Mouse (Mus musculus): ENCODE data around the gene Ubl4a.
A peak's percentile ranks its signal among the peaks of the same experiment; 100 is the strongest.
"Not testable (repeated sequence)": the region's sequence is repeated elsewhere in the genome, so short reads cannot be mapped to it uniquely, and the experiment has no call there.

The Ubl4a gene

DNA sequence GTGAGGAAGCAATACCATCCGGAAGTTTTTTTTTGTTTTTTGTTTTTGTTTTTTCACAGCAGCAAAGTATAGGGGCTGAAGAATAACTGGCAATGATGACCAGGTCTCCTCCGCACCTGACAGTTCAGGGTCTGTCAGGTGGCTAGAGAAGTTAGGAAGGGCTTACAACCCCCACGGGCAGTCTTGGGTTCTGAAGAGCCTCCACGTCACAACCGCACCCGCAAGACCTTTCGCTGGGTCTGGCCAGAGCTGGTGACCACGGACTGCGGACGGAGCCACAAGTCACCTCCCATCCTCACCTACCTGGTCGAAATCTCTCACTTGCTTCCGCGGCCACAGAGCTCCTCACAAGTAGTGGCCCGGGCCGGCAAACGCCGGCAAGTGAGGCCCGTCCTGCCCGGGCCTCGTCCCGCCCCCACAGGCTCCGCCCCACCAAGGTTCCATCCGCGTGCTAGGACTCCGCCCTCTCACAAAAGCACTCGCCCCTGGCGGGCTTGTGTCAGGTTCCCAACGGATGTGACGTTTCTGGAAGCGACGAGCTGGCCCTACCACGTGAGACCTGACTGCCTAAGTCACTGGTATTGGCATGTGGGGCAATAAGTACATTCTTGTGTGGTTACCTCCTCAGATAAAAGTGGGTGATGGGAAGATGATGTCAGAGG lies at the start of gene Ubl4a, which contains the start of gene Slc10a3:
TSS of gene Ubl4a (minus strand) at position 331 of the 662 bp plus-strand sequence.
TSS of gene Slc10a3 (minus strand) at position 462 of the 662 bp plus-strand sequence.
- DNase-seq = peak; percentile 90

DNA sequence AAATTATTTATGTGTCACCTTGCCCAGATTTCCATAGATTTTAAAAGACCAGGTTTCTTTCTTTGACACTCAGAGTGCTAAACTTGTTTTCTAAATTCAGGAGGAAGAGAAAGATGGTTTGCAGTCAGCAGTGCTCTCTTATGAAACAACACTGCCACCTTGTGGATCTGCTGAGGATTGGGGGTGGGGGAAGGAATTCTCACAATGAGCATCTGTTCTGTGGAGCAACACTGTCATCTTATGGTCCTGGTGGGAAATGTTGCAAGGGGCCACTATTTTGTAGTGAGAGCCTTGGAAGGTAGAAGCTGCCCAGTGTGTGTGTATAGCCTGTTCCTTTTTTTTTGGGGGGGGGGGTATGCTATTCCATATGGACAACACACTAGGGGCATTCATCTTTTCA lies 40.4 kb upstream of the Ubl4a start:
- peak; percentile 47 to 65 for DNase-seq

DNA sequence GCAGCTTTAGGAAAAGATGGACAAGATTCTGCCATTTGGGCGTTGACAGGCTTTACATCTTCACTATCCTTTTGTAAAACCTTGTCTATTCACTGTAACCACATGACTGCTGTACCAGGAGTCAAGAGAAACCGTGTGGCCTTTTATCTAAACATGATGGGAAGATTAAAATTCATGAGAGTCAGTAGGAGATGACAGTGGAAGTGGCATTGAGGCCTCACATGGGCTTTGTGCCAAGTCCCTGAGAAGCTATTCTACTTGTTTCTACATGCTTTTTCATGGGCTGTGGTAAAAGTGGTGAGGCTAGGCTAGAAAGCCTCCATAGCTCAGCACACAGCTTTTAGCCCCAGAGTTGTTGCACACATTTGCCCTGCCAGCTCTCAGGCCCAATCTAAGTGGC lies 35.3 kb upstream of the Ubl4a start:
- DNase-seq = no peak

DNA sequence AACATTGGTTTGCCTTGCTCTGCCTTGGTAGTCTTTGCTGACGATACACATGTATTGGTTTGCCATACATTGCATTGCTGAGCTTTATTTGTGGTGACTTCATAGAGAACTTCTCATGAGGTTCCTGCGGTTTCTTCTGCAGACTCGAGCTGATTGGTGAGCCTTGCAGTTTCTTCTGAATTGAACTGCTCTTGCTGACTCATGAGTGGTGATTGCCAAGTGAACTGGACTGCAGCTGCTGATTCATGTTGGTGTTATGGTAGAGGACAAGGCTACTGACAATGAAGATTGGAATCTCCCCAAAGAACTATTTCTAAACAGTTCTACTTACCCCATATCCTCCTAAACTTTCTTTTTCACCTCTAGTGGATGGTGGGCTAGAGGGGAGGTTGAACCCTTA lies 27.1 kb upstream of the Ubl4a start:
- no peak for DNase-seq

DNA sequence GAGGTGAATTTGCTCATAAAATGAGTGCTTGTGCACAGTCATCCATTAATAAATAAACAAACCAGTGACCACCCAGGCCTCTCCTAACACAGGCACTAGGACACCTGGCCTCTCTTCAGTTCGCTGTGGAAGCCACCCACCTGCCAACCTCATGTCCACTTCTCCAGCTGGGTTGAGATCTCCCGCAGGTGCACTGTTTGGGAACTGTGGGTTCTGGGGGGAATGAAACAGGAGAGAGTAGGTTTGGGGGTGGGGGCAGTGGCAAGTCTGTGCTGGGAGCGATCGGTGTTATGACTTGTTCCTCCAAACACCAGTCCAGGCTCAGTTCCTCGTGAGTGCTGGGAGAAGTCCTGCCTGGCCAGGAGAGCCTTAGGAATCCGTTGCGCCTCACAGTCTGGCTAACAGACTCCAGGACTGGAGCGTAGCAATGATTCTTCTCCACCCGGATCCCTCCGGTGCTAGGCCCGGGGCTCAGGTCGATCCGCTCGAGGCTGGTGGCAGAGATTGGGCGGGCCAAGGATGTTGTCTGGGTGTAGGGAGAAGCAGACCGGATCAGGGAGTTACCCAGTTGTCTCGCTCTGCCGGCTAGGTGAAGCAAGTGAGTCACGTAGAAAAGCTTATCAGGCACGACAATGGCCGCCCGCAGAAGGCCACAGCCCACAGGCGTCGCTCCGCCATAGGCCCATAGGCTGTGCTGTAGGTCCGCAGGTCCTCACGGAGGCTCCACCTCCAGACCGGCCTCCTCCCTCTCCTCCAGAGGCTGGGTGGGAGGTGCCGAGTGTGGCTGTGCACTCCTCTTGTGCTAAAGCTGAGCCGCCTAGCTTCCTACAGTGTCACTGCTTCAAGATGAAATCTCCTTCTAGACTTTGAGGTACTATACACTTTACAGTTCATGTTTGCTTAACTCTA lies 19.8 kb upstream of the Ubl4a start, which contains the start of the genes Fam3a and Ikbkg:
TSS of gene Fam3a (minus strand) at position 738 of the 909 bp plus-strand sequence.
TSS of gene Ikbkg (plus strand) at position 756 of the 909 bp plus-strand sequence.
- DNase-seq = peak; percentile 79 to 83

DNA sequence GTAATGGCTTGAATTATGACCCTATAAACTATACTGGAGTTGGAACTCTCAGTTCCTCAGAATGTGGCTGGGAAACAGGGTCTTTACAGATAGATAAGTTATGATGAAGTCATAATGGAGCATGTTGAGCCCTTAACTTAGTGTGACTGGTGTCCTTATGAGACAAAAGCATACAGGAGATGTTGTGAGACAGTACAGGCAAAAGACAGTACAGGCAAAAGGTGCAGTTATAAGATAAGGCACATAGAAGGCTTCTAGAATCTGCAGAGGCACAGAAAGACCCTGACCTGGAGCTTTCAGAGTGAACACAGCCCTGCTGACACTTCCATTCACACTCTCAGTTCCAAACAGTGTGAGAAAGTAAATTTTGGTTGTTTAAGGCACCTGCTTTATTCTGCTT lies 15.1 kb upstream of the Ubl4a start:
- DNase-seq = no peak

DNA sequence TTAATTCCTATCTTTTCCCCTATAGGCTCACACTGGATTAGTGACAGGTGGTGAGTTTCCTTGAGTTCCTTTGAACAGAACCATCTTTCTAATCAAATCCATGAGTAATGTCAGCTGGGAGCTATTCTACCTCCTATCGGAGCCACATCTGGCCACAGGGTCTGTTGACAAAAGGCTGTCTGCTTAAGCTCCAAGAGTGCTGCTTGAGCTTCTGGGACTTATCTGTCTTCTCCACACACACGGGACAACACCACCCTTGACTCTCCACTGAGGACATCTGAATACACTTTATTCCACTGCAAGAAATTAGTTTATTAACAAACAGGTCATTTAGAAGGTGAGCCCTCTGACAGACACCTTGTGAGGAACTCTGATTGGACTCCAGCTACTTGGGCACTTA lies 11.4 kb upstream of the Ubl4a start:
- no peak for DNase-seq

DNA sequence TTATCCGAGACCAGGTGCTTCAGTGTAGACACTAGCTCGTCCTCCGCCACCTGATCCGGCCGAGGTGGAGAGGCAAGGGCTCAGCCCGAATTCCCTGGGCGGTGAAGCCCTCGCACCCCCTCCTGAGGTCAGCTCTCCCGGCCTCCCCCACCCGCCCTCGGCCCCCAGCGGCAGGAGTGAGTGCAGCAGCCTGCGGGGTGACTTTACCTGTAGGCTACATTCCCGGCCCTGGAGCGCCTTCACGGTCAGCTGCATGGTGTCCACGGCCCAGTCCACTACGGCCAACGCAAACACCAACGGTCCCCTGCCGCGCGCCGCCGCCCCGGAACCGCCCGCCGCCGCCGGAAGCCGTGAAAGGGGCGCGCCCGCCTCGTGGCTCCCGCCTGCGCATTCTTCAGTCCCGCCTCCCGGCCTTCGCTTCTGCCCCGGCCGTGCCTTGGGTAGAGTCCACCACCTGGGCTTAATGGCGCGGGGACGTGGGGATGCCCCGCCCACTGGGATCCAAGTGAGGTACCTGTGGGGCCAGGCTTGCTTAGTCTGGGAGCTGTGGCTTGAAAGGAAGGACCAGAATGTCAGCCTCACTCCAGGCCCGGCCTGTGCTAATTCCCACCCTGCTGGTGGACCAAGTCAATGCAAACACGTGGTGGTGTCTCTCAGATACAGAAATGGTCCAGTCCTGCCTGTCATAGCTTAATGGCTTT lies 4.7 kb downstream of the Ubl4a start:
- DNase-seq = peak; percentile 73 to 82

DNA sequence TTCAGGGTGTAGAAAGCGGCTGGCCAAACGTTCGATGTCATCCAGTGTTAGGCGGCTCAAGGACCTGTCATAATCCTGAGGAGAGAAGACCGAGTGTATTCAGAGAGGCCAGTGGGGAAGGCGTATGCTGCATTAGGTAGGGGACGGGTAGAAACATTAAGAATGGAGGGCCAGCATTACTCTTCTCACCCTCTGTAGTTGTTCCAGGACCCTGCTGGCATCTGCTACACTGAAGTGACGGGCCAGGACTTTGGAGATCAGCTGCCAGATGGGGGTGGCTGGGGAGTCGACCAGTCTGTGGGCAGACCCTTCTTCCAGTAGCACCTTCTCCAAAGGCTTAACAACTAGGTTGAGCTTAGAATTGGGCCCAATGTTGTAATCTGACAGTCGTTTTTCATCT lies 5.5 kb downstream of the Ubl4a start:
- no peak for DNase-seq

DNA sequence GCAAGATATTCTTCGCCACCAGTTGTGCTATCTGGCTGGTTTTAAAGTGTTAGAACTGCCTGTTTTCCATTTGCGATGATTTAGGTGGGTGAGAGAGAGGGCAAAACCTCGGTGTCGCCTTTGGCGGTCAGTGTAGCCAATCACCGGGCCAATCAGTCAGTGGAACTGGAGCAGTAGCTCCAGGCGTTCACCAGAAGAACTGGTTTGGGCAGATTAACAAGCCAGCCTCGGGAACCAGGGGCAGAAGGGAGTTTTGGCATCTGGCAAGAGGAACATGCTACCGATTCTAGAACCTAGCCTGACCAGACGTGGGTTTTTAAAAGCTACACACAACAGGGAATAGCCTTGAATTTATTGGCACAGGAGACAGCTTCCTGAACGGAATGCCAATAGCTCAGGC lies 13.8 kb downstream of the Ubl4a start:
- peak; percentile 22 to 47 for DNase-seq

DNA sequence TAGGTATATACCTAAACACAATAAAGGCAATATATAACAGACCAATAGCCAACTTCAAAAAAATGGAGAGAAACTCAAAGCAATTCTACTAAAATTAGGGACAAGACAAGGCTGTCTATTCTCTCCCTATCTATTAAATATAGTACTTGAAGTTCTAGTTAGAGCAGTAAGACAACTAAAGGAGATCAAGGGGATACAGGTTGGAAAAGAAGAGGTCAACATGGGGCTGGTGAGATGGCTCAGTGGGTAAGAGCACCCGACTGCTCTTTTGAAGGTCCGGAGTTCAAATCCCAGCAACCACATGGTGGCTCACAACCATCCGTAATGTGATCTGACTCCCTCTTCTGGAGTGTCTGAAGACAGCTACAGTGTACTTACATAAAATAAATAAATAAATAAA lies 15.9 kb downstream of the Ubl4a start:
- not testable (repeated sequence) for DNase-seq

DNA sequence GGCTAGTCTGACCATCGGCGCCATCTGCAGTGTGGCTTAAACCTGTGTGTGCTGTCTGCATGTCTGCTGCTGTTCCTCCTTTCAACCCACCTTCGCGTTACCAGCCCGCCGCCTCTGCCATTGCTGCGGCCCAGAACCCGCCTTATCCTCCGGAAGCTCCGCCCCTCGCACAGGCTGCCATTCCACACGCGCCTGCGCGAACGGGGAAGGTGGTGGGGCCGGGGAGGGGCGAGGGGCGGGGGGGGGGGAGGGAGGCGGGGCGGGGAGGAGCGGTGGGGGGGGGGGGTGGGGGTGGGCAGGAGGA lies 19.6 kb downstream of the Ubl4a start, which contains the start of gene Lage3:
TSS of gene Lage3 (minus strand) at position 152 of the 304 bp plus-strand sequence.
- peak; percentile 75 to 77 for DNase-seq

DNA sequence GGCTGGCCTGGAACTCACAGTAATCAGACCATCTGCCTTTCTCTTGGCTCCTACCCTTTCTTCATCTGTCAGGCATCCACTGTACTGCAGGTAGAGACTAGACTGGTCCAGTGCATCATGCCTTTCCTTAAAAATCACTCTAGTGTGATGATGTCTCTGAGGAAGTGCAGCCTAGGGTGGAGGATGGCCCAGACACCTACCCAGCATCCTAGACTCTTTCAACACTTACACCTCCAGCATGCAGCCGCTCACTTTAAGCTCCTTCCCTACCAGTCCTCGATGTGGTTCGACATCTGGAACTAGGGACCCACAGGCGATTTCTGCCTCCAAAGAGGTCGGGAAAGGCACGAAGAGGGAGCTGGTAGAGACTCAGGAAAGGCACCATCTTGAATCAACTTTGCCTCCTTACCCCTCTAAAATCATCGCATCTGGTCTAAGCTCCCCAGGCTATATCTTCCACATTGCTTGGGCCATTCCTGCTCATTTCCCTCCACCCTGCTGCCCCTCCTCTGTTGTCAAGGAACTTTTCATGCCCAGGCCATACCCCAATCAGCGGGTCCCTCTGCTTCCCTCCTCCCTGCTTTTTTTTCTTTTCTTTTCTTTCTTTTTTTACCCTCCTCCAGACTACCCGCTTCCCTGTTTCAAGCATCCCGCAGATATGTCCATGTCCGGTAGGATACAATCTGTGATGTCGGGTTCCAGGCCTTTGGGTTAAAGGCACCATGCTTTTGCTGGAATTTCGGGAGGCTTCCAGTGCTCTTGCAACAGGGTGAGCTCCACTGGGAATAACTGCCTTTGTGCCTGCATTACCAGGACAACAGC lies 20.2 kb downstream of the Ubl4a start:
- no peak for DNase-seq

DNA sequence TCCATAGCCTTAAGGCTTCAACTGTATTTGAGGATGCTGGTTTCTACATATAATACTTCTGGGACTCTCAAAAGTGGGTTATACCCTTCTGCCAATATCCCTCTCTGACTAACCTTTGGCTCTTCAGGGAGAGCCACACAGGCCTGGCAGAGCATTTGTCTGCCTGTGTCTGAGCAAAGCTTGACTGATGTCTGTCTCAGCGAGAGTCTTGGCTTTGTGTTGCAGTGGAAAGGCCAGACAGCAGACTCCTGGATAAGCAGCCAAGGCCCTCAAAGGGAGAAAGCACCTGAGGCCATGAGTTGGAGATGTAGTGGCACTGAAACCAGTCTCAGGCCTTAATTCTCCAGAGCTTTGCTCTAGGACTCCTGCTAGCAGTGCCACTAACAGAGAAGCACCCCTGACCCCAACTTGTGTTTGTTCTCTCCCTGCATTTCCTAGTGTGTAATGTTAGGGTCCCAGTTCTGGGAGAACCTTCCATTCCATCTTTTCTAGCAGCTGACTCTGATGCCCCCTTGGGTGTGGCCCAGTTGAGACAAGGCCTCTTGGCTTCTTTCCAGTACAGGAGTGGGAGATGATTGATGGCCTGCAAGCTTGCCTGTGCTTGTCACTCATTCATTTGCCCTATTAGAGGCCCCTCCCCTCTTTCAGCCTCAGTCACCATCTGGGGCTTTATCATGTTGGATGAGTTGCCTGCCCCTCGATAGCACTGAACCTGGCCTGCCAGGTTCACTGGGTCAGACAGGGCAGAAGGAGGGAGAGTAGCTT lies 42.7 kb downstream of the Ubl4a start:
- DNase-seq = no peak

DNA sequence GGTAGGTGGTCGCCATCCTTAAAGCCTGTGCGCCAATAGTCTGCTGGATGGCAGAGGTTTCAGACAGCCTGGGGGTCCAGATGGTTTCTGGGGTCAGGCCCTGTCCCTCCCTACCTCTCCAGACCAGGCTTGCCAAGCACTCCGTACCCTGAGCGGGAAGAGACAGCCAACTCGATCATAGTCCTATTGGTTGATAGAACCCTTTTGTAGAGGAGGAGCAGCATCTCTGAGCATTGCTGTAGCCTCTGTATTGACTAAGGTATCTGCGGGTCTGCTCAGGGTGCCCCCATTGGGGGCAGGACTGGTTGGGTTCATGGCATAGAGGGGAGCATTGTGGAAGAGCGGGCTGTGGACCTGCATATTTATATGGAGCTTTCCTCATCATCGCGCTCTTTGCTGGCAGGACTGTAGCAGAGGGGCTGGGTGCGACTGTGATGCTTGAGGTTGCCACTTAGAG lies 43.8 kb downstream of the Ubl4a start:
- DNase-seq = no peak

DNA sequence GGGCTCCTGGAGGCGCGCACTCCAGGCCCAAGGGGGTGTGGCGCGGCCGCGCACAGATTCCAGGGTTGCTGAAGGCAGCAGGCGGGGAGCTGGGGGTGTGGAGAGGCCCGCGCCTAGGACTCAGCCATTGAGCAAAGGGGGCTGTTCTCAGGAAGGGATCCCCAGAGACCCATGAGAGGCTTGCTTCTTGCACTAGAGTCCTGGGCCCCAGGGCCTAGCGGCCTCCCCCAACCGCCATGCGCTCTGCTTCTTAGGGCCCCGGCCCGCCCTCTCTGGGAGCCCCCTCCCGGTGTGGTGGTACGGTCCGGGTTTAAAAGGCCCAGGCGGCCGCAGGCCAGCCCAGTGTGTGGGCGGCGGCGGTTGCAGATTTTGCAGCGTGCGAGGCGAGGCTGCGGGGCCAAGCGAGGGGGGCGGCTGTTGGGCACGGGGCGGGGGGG lies 44.3 kb downstream of the Ubl4a start, which contains the start of gene Plxna3:
TSS of gene Plxna3 (plus strand) at position 342 of the 437 bp plus-strand sequence.
- DNase-seq = peak; percentile 41 to 55

All from kidney, adult 8-10 months (tissue).